Mouse (Mus musculus): Measurements from ENCODE around the gene F2r. TPM values are rescaled to one million over a fixed set of nuclear protein-coding genes. Genes with fewer than 3 reads are reported as not detected.
A peak's percentile ranks its signal among the peaks of the same experiment; 100 is the strongest.

The F2r gene
- 1 to 10 TPM; 6.1 to 7.9 TPM for total RNA-seq (2021)
- long read RNA-seq, experiment 1, partial matches to known transcripts: 0 of 3 reads
- long read RNA-seq, experiment 1, other reads (novel, unspliced or antisense): 1 of 3 reads
- long read RNA-seq, experiment 2, partial matches to known transcripts: 0 of 7 reads
- long read RNA-seq, experiment 2, other reads (novel, unspliced or antisense): 3 of 7 reads

DNA sequence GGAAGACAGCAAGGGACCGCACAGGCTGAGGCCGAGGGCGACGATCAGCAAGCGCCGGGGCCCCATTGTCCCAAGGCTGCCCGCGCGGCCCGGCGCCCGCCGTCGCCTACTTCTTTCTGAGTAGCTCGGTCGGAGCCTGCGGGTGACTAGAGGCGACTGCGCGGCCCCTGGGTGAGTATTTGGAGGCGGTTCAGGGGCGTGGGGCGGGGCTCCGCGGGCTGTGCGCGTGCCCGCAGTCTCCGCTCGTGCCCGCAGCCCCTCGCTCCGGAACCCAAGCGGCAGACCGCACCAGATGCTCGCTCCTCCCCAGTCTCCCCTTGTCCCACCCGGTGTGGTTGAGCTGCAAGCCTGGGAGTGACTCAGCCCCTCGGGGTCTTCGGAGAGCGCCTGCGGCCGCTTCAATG, at the start of gene F2r:
TSS of gene F2r (minus strand) at position 179 of the 404 bp plus-strand sequence.
- DNase-seq: peak; percentile 82

DNA sequence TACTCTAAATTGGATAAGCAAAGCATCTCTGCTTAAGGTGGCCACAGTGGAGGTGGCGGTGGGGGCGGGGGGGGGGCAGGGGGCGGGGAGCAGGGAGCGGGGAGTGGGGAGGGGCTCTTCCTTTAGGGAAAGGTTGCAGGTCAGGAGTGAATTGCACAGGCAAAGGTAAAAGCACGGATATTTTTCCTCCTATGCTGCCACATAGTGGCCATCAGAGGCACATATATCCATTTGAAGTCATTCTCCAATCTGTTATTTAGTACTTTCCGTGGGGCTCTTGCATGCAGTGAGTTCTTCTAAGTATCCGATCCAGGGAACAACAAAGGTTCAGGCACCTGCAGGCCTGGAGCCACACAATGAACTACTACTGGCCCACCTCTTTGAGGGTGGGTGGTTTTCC, 49.0 kb upstream of the F2r start:
- no peak for DNase-seq

DNA sequence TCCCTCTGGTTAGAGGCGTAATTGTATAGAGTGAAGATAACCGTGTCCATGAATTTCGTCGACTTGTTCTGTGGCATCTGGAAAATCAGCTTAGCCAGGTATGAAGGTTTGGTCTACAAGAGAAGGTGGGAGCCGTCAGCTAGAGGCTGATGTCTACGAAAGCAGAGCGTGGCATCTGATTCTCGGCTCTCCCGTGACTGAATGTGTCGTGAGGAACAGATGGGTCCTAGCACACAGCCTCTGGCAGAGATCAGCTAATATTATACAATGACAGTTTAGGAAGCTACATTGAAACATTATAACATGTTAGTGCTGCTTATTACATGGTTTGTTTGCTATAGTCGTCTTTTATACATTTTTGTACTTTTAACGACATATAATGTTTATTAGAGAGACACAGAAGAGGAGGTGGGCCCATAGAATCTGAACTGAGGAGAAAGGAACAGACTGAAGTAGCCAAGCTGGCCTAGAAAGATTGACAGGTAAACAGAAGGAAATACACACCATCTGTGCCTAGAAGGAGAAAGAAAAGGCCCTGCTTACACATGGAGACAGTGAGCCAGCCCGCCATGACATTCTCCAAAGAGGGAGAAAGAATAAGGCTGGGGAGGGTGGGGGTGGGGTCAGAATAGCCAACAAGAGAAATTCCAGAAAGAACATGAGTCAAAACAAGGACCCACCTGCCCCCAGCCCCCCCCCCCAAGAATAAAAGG, 47.5 kb upstream of the F2r start:
- DNase-seq: no peak

DNA sequence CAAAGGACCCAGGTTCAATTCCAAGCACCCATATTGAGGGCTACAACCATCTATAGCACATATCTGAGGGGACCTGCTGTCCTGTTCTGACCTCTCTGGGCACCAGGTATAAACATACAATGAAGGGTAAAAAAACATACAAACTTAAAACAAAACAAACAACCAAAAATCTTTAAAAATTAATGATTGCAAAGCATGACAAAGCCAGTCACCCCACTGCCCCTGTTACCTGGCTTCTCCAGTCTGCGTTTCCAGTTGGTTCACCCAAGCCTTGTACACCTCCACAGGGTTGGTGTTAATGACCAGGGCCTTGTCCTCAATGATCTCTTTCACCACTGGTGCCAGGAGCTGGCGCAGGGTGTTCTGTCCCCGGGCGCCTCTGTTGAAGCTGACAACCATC, 45.5 kb upstream of the F2r start:
- no peak for DNase-seq

DNA sequence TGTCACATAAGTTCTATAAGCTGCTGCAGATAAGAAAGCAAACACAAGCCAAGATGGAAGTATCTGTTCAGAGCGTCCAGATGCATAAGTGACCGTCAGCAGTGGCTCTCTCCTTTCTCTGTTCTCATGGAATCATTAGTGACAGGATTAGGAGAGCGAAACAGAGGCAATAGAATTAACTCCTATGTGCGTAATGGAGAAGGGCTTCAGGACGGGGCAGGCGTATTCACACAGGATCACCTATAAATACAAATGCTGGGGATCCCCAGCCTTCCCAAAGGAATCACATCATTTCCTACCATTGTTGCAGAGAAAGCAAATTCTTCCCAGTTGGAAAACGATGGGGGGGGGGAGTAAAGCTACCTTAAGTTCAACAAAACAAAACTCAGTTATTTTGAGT, 41.1 kb upstream of the F2r start:
- no peak for DNase-seq

DNA sequence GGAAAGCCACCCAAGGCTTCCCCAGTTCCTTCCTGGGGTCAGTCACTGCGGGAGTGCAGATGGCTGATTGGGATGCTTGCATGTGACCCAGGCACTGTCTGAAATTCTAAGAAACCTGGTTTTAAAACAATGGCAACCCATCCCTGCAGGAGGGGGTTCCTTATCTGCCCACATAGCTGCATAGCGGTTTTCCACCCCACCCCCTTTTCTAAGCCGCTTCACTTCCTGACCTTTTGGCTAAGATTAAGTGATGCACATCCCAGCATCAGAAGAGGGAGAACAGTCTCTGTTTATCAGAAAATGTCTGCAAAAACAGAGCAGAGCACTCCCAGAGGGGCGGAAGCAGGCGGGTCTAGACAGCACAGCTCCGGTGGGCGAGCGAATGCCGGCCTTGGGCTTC, 38.9 kb upstream of the F2r start:
- no peak for DNase-seq

DNA sequence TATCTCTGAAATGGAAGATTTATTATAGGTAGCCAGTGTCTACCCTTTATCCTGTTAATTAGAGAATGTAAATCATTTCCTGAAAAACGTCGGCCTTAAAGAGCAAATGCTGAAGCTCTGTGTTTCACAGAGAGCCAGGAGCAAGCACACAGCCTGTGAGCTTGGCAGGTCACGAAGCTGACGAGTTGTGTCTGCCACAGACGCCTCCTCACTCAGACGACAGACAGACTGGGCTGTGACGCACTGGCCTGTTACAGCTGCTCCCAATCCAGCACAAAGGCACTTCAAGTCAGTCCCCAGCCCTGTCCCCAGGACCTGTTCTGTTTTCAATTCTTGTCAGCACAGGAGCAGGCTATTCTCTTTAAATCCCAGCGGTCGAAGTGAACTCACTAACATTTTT, 37.0 kb upstream of the F2r start:
- no peak for DNase-seq

DNA sequence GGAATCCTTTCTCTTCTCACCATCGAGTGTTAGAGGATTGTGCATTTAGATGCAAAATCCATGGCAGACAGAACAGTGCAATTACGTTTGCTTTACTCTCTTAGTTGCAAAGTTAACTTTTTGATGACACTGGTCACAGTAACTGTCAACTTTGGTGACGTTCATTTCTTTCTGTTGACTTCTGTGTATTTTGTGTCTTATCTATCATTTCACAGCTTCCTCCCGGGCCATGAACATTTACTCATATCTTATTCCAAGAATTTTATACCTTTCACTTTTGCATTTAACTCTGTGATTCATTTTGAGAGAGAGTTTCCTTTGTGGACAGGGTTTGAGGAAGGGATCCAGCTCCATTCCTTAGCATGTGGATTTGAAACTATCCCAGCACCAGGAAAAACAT, 35.4 kb upstream of the F2r start:
- DNase-seq: no peak

DNA sequence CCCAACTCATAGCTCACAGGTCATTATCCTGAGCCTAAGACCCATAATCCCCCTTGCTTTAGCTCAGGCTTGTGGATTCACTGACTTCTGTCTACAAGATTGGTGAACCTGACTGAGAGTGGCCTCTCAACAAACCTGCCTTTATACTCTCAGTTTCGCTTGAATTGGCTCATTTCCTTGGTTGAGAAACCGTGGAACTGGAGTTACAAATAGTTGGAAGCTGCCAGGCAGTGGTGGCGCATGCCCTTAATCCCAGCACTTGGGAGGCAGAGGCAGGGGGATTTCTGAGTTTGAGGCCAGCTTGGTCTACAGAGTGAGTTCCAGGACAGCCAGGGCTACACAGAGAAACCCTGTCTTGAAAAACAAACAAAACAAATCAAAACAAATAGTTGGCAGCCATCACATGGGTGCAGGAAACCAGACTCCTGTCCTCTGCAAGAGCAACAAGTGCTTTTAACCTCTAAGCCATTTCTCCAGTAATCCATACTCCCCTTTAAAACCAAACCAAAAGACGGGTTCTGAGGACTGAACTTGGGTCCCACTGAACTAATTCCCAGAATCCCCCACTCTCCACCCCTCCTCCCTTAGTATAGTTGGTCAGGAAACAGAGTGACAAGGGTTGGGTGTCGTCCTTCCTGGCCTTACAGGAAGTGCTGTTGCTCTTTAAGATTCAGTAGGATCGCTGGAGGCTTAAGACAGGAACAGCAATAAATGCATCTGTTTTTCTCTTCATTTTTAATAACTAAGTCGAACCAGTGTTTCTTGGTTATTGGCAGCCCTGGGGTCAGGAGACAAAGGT, 33.8 kb upstream of the F2r start:
- DNase-seq: no peak

DNA sequence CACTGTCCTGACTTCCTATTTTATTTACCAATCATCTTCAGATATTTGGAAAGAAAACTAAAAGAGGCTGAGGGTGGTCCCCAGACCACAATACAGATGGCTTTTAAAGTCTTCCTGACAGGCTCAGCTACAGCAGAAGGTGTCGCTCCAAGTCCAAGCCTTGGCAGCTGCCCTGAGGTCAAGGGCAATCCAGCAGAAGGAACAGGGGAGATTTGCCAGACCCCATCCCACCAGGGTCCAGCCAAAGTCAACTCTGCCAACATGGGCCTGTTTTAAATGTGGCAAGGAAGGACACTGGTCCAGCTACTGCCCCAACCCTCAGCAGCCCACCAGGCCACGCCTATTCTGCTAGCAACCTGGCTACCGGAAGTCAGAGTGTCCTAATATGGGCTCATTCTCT, 31.7 kb upstream of the F2r start:
- no peak for DNase-seq

DNA sequence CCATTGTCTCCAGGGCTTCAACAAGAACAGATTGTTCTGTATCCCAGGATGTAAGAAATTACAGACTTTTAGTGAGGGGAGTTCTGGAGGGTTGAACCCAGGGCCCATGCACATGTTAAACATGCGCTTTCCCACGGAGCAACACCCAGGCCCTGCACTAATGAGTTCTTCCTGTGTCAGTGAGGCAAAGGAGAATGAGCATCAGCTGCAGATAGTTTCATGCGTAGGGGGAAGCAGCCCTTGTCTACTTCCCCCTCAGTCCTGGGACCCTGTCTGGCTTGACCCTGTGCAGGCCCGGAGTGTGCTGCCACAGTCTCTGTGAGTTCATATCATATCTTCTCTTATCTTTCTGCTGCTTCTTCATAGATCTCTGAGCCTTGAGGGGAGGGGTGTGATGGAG, 29.0 kb upstream of the F2r start:
- DNase-seq: no peak

DNA sequence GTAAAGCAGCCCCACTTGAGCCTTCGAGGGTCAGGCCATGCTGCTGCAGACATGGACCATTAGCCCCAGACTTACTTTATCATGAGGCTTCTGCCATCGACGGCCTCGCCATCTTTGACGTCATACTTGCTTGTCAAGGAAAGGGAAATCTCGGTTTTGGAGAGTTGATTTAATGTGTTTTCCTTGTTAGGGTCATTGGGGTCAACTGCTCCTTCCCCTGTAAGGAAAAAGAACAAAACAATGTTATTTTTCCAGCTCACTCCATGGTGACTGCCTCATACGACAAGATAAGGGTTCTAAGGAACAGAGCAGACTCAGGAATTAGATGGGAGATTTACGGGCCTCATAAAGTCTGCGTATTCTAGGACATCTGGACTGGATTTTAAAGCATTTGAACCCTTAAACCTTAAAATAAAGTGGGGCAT, 28.4 kb upstream of the F2r start:
- no peak for DNase-seq

DNA sequence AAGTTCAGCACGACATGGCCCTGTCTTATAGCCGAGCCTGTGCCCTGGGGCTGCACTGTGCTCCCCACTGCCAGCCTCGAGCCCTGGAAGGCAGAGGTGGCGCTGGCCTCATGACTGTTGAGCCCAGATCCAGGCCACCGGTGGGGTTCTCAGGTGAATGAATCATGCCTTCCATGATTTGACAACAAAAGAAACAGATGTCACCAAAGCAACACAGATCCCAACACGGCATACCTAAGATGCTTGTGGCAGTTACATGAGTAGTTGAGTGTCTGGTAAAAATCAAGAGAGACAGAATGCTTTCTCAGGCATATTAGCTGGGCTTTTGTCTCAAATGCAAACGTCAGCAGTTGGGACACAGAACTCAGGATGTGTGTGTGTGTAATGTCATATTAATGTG, 25.5 kb upstream of the F2r start:
- no peak for DNase-seq

DNA sequence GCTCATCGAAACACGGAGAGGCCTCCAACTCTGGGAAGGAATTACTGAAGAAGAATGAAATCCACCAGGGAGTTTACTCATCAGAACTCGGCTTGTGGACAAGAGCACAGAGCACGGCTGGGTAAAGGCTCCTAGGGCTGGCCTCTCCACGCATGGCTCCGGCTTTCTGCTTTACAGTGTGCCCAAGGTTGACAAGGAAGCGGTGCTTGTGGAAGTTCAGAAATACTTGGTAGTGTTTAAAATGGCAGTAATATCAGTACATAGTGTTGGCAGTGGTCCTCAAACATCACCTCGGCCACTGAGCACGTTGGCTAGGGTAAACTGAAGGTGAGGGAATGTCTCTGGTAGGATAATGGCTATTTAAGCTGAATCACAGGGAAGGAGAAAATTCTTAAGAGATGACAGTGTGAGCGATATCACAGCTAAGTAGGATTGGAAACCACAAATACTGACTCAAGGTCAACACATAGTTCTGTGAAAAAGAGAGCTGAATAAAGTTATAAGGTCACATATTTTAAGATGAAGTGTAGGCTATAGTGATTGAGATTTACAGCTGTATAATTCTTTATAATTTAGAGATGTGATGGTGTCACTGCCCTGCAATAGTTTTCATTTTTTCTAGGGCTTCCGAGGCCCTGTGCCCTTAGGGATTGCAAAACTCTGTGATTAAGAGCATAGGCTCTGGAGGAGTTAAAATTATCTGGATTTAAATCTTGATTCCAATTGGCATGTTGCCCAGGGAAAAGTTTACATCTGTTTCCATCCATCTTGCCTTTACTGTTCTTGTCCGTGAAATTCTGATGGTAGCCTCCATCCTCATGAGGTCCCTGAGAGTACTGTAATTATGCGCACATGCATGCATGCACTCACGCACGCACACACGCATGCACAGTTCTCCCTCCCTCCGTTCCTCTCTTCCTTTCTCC, 23.0 kb upstream of the F2r start:
- no peak for DNase-seq

DNA sequence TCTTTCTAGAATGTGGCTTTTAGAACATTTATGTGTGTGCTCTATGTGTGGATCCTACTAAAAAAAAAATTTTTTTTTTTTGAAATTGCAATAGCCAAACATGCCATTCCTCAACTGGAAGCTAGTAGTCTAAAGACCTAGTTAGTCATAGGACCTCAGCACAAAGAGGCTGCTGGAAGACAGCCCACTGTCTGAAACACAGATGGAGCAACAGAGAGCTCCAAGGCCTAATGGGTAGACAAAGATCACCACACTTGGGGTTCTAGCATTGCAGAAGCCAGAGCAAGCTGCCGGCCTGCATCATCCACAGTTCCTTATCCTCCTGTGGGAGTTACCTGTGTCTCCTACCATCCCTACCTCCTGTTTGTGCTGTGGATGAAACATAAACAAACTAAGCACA, 22.1 kb upstream of the F2r start:
- no peak for DNase-seq

DNA sequence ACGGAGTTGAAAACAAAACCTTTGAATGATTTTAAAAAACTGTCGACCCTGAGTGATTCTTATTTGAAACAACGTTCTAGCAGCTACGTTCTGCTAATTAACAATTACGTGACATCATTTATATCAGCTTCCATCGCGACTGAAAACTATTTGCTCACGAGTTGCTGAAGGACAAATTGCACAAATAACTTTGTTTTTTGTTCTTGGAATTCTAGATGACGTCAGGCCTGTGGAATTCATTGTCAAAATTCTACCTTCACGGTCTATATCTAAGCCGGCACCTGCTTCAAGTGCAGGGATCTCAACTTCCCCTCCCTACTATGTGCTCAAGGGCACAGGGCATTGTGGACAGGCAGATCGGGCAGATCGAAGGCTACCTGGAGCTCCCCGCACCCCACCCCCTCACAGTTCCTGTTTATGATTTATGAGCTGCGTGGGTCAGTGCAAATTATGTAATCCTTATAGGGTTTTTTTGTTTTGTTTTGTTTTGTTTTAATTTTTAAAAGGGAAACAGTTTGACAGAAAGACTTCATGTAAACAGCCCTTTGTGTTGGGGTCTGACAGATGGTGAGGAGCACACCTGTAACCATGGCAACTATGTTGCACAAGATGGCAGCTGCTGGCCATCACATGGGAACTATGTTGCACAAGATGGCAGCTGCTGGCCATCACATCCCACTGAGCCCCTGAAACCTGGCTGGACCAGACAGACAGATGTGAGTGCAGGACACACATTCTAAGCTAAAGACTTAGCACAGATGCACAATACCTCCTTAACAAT, 21.2 kb upstream of the F2r start:
- no peak for DNase-seq

DNA sequence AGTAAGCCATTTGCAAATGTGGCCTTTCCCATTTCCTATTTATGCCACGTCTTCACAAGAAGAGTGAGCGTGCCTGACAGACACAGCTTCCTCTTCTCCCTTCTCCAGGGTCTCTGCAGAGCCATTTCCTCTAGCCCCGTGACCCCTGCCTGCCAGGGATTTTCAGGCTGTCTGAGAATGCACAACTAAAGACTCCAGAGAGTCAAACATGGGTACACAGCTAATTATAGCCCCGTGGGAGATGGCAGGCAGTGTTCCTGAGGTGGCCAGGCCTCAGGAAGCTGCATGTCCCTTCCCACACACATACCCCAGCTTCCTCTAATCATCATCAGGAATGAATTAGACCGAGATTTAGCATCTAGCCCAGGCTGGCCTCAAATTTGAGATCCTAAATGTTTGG, 20.6 kb upstream of the F2r start:
- no peak for DNase-seq

DNA sequence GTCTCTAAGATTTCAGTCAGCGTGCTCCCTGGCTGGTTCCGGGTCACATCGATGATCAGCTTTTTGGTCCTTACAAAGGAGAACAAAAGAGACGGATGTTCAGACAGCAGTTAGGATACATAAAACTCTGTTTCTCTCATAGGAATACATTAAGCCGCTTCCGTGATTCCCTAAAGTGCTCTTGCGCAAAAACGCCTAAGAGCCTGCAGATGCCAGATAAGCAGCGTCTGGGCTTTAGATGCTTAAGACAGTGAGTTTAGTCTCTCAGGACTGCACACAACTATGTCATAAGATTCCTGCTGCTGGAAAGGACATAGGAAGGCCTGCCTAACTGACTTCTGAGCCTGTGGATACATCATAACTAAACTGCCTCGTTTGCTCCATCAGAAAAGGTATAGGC, 19.4 kb upstream of the F2r start:
- no peak for DNase-seq

DNA sequence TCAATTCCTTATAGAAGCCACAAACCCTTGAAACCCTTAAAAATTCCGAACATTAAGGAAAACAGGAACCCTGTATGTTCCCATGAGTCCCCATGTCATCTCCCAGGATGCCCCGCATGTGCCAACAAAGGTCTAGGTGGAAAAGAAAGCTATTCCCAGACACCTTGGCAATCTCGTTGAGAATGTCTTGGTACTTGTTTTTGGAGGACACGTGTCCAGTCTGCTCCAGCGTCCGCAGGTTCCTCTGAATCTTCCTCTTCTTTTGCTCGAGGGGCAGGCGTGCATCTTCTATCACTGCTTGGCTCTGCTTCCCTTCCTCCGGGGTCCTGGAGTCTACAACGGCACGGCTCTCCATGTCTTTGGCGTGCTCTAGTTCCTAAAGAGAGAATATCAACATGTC, 17.0 kb upstream of the F2r start:
- DNase-seq: no peak

DNA sequence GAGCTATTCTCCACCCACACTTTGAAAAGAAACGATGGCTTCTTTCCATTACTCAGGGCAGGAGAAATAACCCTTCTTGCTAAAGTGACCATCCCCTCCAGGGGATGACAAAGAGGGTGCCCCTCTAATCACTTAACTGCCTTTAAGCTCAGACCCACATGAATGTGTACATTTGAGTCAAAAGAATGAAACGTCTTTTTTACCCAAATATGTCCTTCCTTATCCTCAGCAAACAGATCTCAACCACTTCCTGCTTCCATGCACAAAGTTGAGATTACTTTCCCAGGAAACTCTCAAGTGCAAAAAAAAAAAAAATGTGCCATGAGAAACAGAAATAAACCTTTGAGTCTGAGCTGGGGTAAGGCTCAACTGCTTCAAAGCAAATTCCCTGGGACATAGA, 16.2 kb upstream of the F2r start:
- DNase-seq: no peak

DNA sequence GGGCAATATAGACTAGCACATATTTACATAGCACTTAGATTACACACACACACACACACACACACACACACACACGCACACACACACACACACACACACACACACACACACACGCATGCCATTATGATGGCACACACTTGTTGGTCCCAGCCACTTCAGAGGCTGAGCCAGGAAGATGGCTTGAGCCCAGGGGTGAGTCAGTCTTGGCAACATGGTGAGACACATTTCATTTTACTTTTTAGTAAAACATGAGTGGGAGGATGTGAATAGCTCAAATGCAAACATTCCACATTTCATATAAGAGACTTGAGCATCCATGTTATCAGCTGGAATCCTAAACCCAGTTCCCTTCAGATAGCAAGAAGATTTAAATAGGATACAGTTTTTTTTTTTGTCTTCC, 15.1 kb upstream of the F2r start:
- no peak for DNase-seq

DNA sequence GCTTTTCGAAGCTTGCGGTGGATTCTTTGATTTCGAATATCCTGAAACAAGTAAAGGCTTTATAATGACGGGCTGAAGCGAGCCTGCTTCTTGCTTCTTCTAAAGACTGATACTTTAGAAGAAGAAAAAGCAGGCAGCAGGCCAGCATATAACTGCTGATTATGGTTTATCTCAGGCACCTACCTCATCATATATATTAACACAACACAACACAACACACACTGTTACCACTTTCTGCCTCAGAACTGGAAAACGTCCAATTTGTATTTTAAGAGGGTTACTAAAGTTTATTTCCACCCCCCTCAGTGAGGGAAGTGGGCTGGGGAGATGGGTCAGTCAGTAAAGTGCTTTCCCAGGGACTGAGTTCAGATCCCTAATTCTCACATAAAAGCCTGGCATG, 13.9 kb upstream of the F2r start:
- DNase-seq: no peak

Measured in gastrocnemius, postnatal 25 days (tissue).